Mouse (Mus musculus) bone marrow macrophage, adult 2 months (primary cell): Measurements from ENCODE around the gene Pfkm. TPM values are rescaled to one million over a fixed set of nuclear protein-coding genes. Genes with fewer than 3 reads are reported as not detected.

Experiments
- H3K27ac ChIP-seq: 2 replicates; pipeline ENCODE4 v1.5.1; 2012; ENCODE audit warnings: low read depth, low read length; ENCODE audit not compliant: insufficient read depth
- H3K4me1 ChIP-seq: 2 replicates; pipeline ENCODE4 v1.6.1; 2012; ENCODE audit warnings: low read length; ENCODE audit not compliant: control insufficient read depth, insufficient read depth
- H3K4me3 ChIP-seq: 2 replicates; pipeline ENCODE4 v1.5.1; 2012; ENCODE audit warnings: mild to moderate bottlenecking, low read length, moderate library complexity; ENCODE audit not compliant: insufficient read depth
- CTCF ChIP-seq: IDR thresholded peaks from 2 replicates; pipeline ENCODE4 v1.5.1; 2012; ENCODE audit warnings: low read depth, mild to moderate bottlenecking, low read length, moderate library complexity
- POLR2A ChIP-seq: IDR thresholded peaks from 2 replicates; pipeline ENCODE4 v1.6.1; 2012; ENCODE audit warnings: mild to moderate bottlenecking, low read depth, low read length, borderline replicate concordance
- polyA plus RNA-seq: library from polyadenylated mRNA; stranded (reverse); fragments of >200 nt; gene quantifications from 2 replicates; pipeline ENCODE4 v1.2.4, GENCODE M21; 2012; ENCODE audit not compliant: missing spikeins, insufficient read depth, insufficient read length

Pfkm gene
- polyA plus RNA-seq, 1 experiment, result 13.1 TPM

- Histone ChIP-seq H3K27ac (no peak overlapping the region), H3K4me3 (no peak overlapping the region), H3K4me1 (no peaks in the 10 kb centered on the region)
- TF ChIP-seq CTCF (no peak), POLR2A (no peak)
Observed at GRCm38 (mm10) chr15:98167645-98168621, 75.5 kb downstream of the Pfkm start.

- no peak for TF ChIP-seq CTCF
- no peak for TF ChIP-seq POLR2A
- Histone ChIP-seq H3K4me3 (no peak overlapping the region), H3K4me1 (no peaks in the 10 kb centered on the region), H3K27ac (no peak overlapping the region)
Observed at GRCm38 (mm10) chr15:98168622-98169004, 76.2 kb downstream of the Pfkm start.

GRCm38 (mm10) chr15:98170365-98170764 lies 78.0 kb downstream of the Pfkm start:
- Histone ChIP-seq H3K27ac (no peak overlapping the region), H3K4me3 (no peak overlapping the region), H3K4me1 (no peaks in the 10 kb centered on the region)
- no peak for TF ChIP-seq POLR2A

- Histone ChIP-seq H3K27ac (no peak overlapping the region), H3K4me3 (no peak overlapping the region), H3K4me1 (no peaks in the 10 kb centered on the region)
- TF ChIP-seq POLR2A (no peak), CTCF (no peak)
Observed at GRCm38 (mm10) chr15:98170917-98171316, 78.5 kb downstream of the Pfkm start.

- TF ChIP-seq CTCF (no peak), POLR2A (no peak)
- H3K4me3 ChIP-seq, result no peak overlapping the region
- no peaks in the 10 kb centered on the region for H3K4me1 ChIP-seq
- H3K27ac ChIP-seq, result no peak overlapping the region
Observed at GRCm38 (mm10) chr15:98172113-98172512, 79.7 kb downstream of the Pfkm start.

GRCm38 (mm10) chr15:98173821-98174220 lies 81.4 kb downstream of the Pfkm start:
- no peak overlapping the region for H3K4me3 ChIP-seq
- H3K4me1 ChIP-seq, result no peaks in the 10 kb centered on the region
- H3K27ac ChIP-seq, result no peak overlapping the region
- TF ChIP-seq CTCF, result no peak
- TF ChIP-seq POLR2A, result no peak

GRCm38 (mm10) chr15:98177320-98177719 lies 84.9 kb downstream of the Pfkm start:
- H3K27ac ChIP-seq, result no peak overlapping the region
- TF ChIP-seq CTCF (no peak), POLR2A (no peak)
- H3K4me3 ChIP-seq, result no peak overlapping the region
- peaks cover 4% of the 10 kb centered on the region; the same call in 1 of the 2 replicates for H3K4me1 ChIP-seq

GRCm38 (mm10) chr15:98180567-98181131 lies 88.3 kb downstream of the Pfkm start:
- H3K4me1 ChIP-seq, result peaks cover 4% of the 10 kb centered on the region; the same call in 1 of the 2 replicates
- peak overlapping the region; percentile 75 for H3K4me3 ChIP-seq
- no peak overlapping the region for H3K27ac ChIP-seq
- TF ChIP-seq POLR2A (no peak), CTCF (no peak)

GRCm38 (mm10) chr15:98181132-98181711 lies 88.8 kb downstream of the Pfkm start:
- peaks cover 4% of the 10 kb centered on the region; the same call in 1 of the 2 replicates for H3K4me1 ChIP-seq
- TF ChIP-seq POLR2A, result no peak
- peak; percentile 45 for TF ChIP-seq CTCF
- no peak overlapping the region for H3K27ac ChIP-seq
- H3K4me3 ChIP-seq, result peak overlapping the region; percentile 75

Other genes with a start within 250 kb of the Pfkm start
- gene Hdac7, start 248.1 kb upstream of the Pfkm start, polyA plus RNA-seq, result 14.8 and 16.0 TPM in 2 replicates
- gene Vdr, start 182.0 kb upstream of the Pfkm start, polyA plus RNA-seq, result 0.45 and 0.82 TPM in 2 replicates
- gene Tmem106c, start 128.4 kb upstream of the Pfkm start, polyA plus RNA-seq, result 60.3 and 70.3 TPM in 2 replicates
- 0.87 and 1.0 TPM in 2 replicates for gene Col2a1, start 87.9 kb upstream of the Pfkm start, polyA plus RNA-seq
- 16.7 and 18.7 TPM in 2 replicates for gene Senp1, start 1.2 kb downstream of the Pfkm start, polyA plus RNA-seq
- 28.2 and 33.5 TPM in 2 replicates for gene Asb8, start 73.0 kb downstream of the Pfkm start, polyA plus RNA-seq
- not detected in 2 replicates for gene Ccdc184, start 74.6 kb downstream of the Pfkm start, polyA plus RNA-seq
- not detected in 2 replicates for gene Olfr288, start 103.0 kb downstream of the Pfkm start, polyA plus RNA-seq
- not detected in 2 replicates for gene Gm44579, start 128.4 kb downstream of the Pfkm start, polyA plus RNA-seq
- gene Olfr287, start 128.5 kb downstream of the Pfkm start, polyA plus RNA-seq, result not detected in 2 replicates
- not detected in 2 replicates for gene Olfr286, start 141.9 kb downstream of the Pfkm start, polyA plus RNA-seq
- not detected in 2 replicates for gene H1fnt, start 164.7 kb downstream of the Pfkm start, polyA plus RNA-seq
- gene Zfp641, start 203.6 kb downstream of the Pfkm start, polyA plus RNA-seq, result not detected in 2 replicates
- not detected in 2 replicates for gene Olfr285, start 224.8 kb downstream of the Pfkm start, polyA plus RNA-seq
- gene Olfr284, start 248.4 kb downstream of the Pfkm start, polyA plus RNA-seq, result not detected in 2 replicates